Comparison of ENCODE assay signal across 21 mouse cellular contexts in the genomic region with DNA sequence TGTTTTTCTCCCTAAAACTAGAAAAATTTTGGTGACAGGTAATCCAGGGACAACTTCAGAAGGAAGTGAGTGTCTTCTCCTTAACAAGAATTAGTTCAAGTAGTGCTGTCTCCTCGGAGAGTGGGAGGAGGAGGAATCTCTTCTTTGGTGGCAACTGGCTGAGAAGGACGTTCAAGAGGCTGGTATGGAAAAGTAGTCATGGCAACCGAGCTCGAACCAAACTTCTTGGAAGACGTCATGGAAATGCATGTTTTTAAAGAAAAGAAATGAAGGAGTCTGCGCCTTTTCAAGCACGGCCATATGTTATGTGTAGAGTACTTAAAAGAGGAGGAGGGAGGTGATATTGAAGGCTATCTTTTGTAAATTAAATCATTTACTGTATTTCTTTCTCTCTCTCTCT. TPM values are rescaled to one million over a fixed set of nuclear protein-coding genes. Genes with fewer than 3 reads are reported as not detected.
DNase-seq lines count a peak whose midpoint lies in the region; TF ChIP-seq lines count a peak whose summit lies in the region.
"Had no signal": no experiment of that assay in that cellular context is flagged by ENCODE, and none has a peak within 500 bp of the region (broad histone marks: within the 10 kb centered on the region; RNA-seq: fewer than 3 reads in every experiment).

No protein-coding gene starts in this region.

- no peaks in the 10 kb centered on the region for H3K9me3 ChIP-seq in hindbrain, embryonic 10.5 days
- H3K9me3 ChIP-seq: embryonic facial prominence, embryonic 10.5 days; hindbrain, embryonic 15.5 days; midbrain, embryonic 15.5 days; stomach, embryonic 15.5 days had no signal

- H3K36me3 ChIP-seq in testis, adult 2 months (ENCODE audit: control insufficient read depth, insufficient read depth, low read length) = no peaks in the 10 kb centered on the region
- no peaks in the 10 kb centered on the region for H3K36me3 ChIP-seq in hindbrain, embryonic 10.5 days
- H3K36me3 ChIP-seq: embryonic facial prominence, embryonic 10.5 days; hindbrain, embryonic 15.5 days; midbrain, embryonic 15.5 days; stomach, embryonic 15.5 days had no signal

- WGBS in hindbrain, embryonic 10.5 days = 69% methylated on average over 7 of the region's 7 CpGs

- TF ChIP-seq CTCF in gastrocnemius, adult 2 months (IDR thresholded peaks at IDR 0.05) = no peak
- no peak for TF ChIP-seq CTCF in testis, adult 2 months (IDR thresholded peaks at IDR 0.05; ENCODE audit: control insufficient read depth, insufficient read depth, insufficient replicate concordance, low read depth, low read length)

- peak overlapping the region; percentile 41; the same call in 1 of the 2 replicates for H3K27ac ChIP-seq in gastrocnemius, adult 2 months
- H3K27ac ChIP-seq in testis, adult 2 months (ENCODE audit: control insufficient read depth, insufficient read depth, low read depth, low read length) = no peak overlapping the region
- no peak overlapping the region for H3K27ac ChIP-seq in hindbrain, embryonic 10.5 days
- H3K27ac ChIP-seq: embryonic facial prominence, embryonic 10.5 days; hindbrain, embryonic 15.5 days; macrophage; midbrain, embryonic 15.5 days; stomach, embryonic 15.5 days had no signal

- no peak for DNase-seq in gastrocnemius, adult 2 months
- no peak for DNase-seq in gastrocnemius, adult 8-10 months (ENCODE audit: low spot score in 2 of 2)
- DNase-seq in testis, postnatal 10 days (ENCODE audit: low spot score) = no peak
- DNase-seq in left cerebral cortex, postnatal 36 days (ENCODE audit: low spot score in 2 of 2) = peak; percentile 22
- DNase-seq in hindbrain, embryonic 10.5 days (ENCODE audit: low spot score) = no peak
- no peak for DNase-seq in heart, postnatal 4 days
- DNase-seq in adipocyte (ENCODE audit: low spot score) = no peak
- DNase-seq: cerebellum, adult 11-12 months; cerebellum, postnatal 36 days; heart, postnatal 10 days; kidney, adult 18-20 months; lung, adult 2 months; spleen, adult 18-20 months had no signal

- H3K27me3 ChIP-seq in testis, adult 2 months (ENCODE audit: control insufficient read depth, insufficient read depth, low read length) = no peaks in the 10 kb centered on the region
- no peaks in the 10 kb centered on the region for H3K27me3 ChIP-seq in hindbrain, embryonic 10.5 days (ENCODE audit: insufficient read depth, poor library complexity, severe bottlenecking)
- H3K27me3 ChIP-seq: hindbrain, embryonic 15.5 days; midbrain, embryonic 15.5 days; Patski; stomach, embryonic 15.5 days had no signal

- intact Hi-C loops in gastrocnemius, adult 2 months (cut with DNase I) = no loop called here
- intact Hi-C loops in left cerebral cortex, postnatal 36 days (cut with DNase I) = no loop called here

- H3K4me3 ChIP-seq in gastrocnemius, adult 2 months = peak overlapping the region; percentile 61
- peak overlapping the region; percentile 66 for H3K4me3 ChIP-seq in testis, adult 2 months (ENCODE audit: control insufficient read depth, low read depth, low read length)
- no peak overlapping the region for H3K4me3 ChIP-seq in hindbrain, embryonic 10.5 days
- H3K4me3 ChIP-seq: embryonic facial prominence, embryonic 10.5 days; erythroblast, embryonic 14.5 days; hindbrain, embryonic 15.5 days; midbrain, embryonic 15.5 days; stomach, embryonic 15.5 days had no signal

- peaks cover 2% of the 10 kb centered on the region; the same call in 1 of the 2 replicates for H3K4me1 ChIP-seq in testis, adult 2 months (ENCODE audit: control insufficient read depth, insufficient read depth, low read length)
- 0 out of 2 replicates have a peak, but pooled peaks cover 8% of the 10 kb centered on the region for H3K4me1 ChIP-seq in hindbrain, embryonic 10.5 days (replicated peaks)
- H3K4me1 ChIP-seq: hindbrain, embryonic 15.5 days; midbrain, embryonic 15.5 days had no signal

- no peak for TF ChIP-seq POLR2A in testis, adult 2 months (IDR thresholded peaks at IDR 0.05; ENCODE audit: control insufficient read depth, low read depth, low read length)

RNA-seq across cellular contexts. Expression of a gene that starts 37.4 kb away (rescaled TPM):
- 10 to 100 TPM; 10.5 to 10.7 TPM for total RNA-seq in gastrocnemius, adult 2 months (2021)
- 10 to 100 TPM in 1 of 4 experiments, 1 to 10 TPM in 3; 7.9 to 10.0 (median 9.2) TPM for total RNA-seq in gastrocnemius, adult 8-10 months (2022)
- 14.9 and 18.6 TPM in 2 replicates for polyA plus RNA-seq in testis, adult 2 months (2012; rRNA removed)
- total RNA-seq in left cerebral cortex, postnatal 36 days (2021) = 10 to 100 TPM; 21.9 to 23.7 TPM
- 5.3 and 5.9 TPM in 2 replicates for polyA plus RNA-seq in hindbrain, embryonic 10.5 days (2016; fragmentation: Nextera tagmentation; extraction: Ambion mirVana)
- total RNA-seq in heart, postnatal 4 days (2021) = 10 to 100 TPM; 34.5 to 37.0 TPM

RNA-seq across cellular contexts. Expression of a gene that starts 49.2 kb away (rescaled TPM):
- 1 to 10 TPM; 2.6 to 3.3 TPM for total RNA-seq in gastrocnemius, adult 2 months (2021)
- 1 to 10 TPM; 2.0 to 3.2 (median 2.3) TPM for total RNA-seq in gastrocnemius, adult 8-10 months (2022)
- 0.38 TPM in 1 of 2 replicates, not detected in the other for polyA plus RNA-seq in testis, adult 2 months (2012; rRNA removed)
- 1 to 10 TPM; 1.7 to 3.5 TPM for total RNA-seq in left cerebral cortex, postnatal 36 days (2021)
- 2.1 and 3.4 TPM in 2 replicates for polyA plus RNA-seq in hindbrain, embryonic 10.5 days (2016; fragmentation: Nextera tagmentation; extraction: Ambion mirVana)
- total RNA-seq in heart, postnatal 4 days (2021) = 10 to 100 TPM; 25.0 to 27.5 TPM
- polyA plus RNA-seq: macrophage had no signal

RNA-seq across cellular contexts. Expression of a gene that starts 49.2 kb away (rescaled TPM):
- 10 to 100 TPM in 1 of 2 experiments, 1 to 10 TPM in 1; 7.8 to 12.9 TPM for total RNA-seq in gastrocnemius, adult 2 months (2021)
- total RNA-seq in gastrocnemius, adult 8-10 months (2022) = 1 to 10 TPM; 5.5 to 6.9 (median 6.5) TPM
- 8.4 and 8.6 TPM in 2 replicates for polyA plus RNA-seq in testis, adult 2 months (2012; rRNA removed)
- 1 to 10 TPM; 5.8 to 7.7 TPM for total RNA-seq in left cerebral cortex, postnatal 36 days (2021)
- 3.6 and 4.4 TPM in 2 replicates for polyA plus RNA-seq in hindbrain, embryonic 10.5 days (2016; fragmentation: Nextera tagmentation; extraction: Ambion mirVana)
- 10 to 100 TPM; 82.4 to 86.8 TPM for total RNA-seq in heart, postnatal 4 days (2021)
- polyA plus RNA-seq: erythroblast, embryonic 14.5 days had no signal

Comparison
In these comparisons a context has a peak if more than half of its experiments do, and no peak if none do; other contexts are left out.
1. DNase-seq: peak in left cerebral cortex, postnatal 36 days (2 of 2); none in gastrocnemius, adult 2 months (single experiment), gastrocnemius, adult 8-10 months (0 of 2), testis, postnatal 10 days (single experiment), hindbrain, embryonic 10.5 days (single experiment), heart, postnatal 4 days (single experiment) and adipocyte (single experiment).
2. RNA of a gene that starts 49.2 kb away (total RNA-seq): 25.0 to 27.5 TPM in heart, postnatal 4 days; 1.7 to 3.5 TPM in left cerebral cortex, postnatal 36 days, 2.6 to 3.3 TPM in gastrocnemius, adult 2 months and 2.0 to 3.2 TPM in gastrocnemius, adult 8-10 months; every median in the first group is over 4 times any median in the second.
3. RNA of a gene that starts 49.2 kb away (total RNA-seq): 82.4 to 86.8 TPM in heart, postnatal 4 days; 7.8 to 12.9 TPM in gastrocnemius, adult 2 months, 5.8 to 7.7 TPM in left cerebral cortex, postnatal 36 days and 5.5 to 6.9 TPM in gastrocnemius, adult 8-10 months; every median in the first group is over 4 times any median in the second.